Mouse (Mus musculus) neural tube, postnatal 0 days (tissue): ENCODE data around the gene Gm21119. TPM values are rescaled to one million over a fixed set of nuclear protein-coding genes. Genes with fewer than 3 reads are reported as not detected.

ENCODE experiments used
- polyA plus RNA-seq: library from polyadenylated mRNA; unstranded; fragments of >200 nt; fragmentation: Nextera tagmentation; extraction: Ambion mirVana; gene quantifications from 2 replicates; pipeline ENCODE4 v1.2.1, GENCODE M21; 2015

Gm21119 gene
- 0.23 and 0.32 TPM in 2 replicates for polyA plus RNA-seq

DNA sequence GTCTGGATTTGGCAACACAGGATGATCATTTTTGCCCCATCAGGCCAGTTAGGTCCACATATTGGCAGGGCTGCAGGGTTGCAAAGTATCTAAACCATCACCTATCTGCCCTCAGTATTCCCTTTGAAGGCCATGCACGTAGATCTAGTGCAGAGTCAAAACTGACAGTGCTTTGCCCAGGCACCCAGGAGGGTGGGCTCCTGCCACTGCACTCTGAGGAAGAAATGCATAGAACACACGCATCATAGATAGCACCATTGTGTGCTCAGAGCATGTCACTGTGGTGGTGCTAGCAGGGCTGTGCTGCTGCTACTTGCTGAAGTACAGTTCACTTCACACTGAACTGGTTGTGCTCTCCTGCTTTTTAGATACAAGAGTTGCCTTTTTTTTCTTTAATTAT is at the start of gene Gm21119:
Gm21119 (plus strand) TSS at position 301 of the 400 bp plus-strand sequence.

